Mouse (Mus musculus) CH12.LX (cell line): ENCODE results near the gene Pam.

Experiments
- CTCF ChIP-seq, 2 experiments: IDR thresholded peaks in 1 of 2; conservative IDR thresholded peaks in 1 of 2; 2 replicates each; pipeline ENCODE4 v1.5.1; 2011 to 2012; ENCODE audit warnings: low read depth in 2 of 2, low read length in 2 of 2, improper control_type of control experiment in 1 of 2, inconsistent platforms in 1 of 2, mild to moderate bottlenecking in 1 of 2, moderate library complexity in 1 of 2
- MAFK ChIP-seq: IDR thresholded peaks from 2 replicates; pipeline ENCODE4 v1.6.1; 2011; ENCODE audit warnings: low read length, improper control_type of control experiment; ENCODE audit not compliant: insufficient replicate concordance
- MXI1 ChIP-seq: IDR thresholded peaks from 2 replicates; pipeline ENCODE4 v1.6.1; 2011; ENCODE audit warnings: mild to moderate bottlenecking, low read depth, low read length, improper control_type of control experiment
- MYC ChIP-seq: IDR thresholded peaks from 2 replicates; pipeline ENCODE4 v1.6.1; 2011; ENCODE audit warnings: low read depth, mild to moderate bottlenecking, improper control_type of control experiment, low read length
- NRF1 ChIP-seq: IDR thresholded peaks from 2 replicates; pipeline ENCODE4 v1.6.1; 2014; ENCODE audit warnings: low read depth, mild to moderate bottlenecking, inconsistent platforms, low read length, improper control_type of control experiment, moderate library complexity
- POLR2A ChIP-seq: IDR thresholded peaks from 2 replicates; pipeline ENCODE4 v1.6.1; 2011; ENCODE audit warnings: low read depth, mild to moderate bottlenecking, improper control_type of control experiment, low read length
- SMC3 ChIP-seq: IDR thresholded peaks from 2 replicates; pipeline ENCODE4 v1.6.1; 2011; ENCODE audit warnings: low read depth, low read length, improper control_type of control experiment
- ZMIZ1 ChIP-seq: IDR thresholded peaks from 2 replicates; pipeline ENCODE4 v1.6.1; 2012; ENCODE audit warnings: low read depth, mild to moderate bottlenecking, inconsistent platforms, low read length, improper control_type of control experiment

DNA sequence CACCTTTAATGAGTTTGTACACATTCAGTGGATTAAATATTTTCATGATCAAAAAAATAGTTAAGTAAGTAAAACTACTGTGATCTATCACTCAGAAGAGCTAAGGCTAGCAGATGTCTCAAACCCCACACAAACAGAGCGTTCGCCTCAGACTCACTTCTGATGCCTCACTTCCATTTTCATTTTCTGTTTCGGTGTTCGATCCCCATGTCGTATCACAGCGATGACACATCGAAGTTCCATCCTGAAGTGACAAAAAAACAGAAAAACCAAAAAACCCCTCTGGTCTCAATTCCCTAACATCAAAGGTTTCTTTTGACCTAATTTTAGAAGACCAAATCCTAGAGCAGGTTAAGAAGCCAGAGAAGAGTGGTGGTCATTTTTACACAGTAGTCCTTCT lies 349.2 kb downstream of the Pam start:
- TF ChIP-seq CTCF (conservative IDR thresholded peaks at IDR 0.05 in 1 of 2, IDR thresholded peaks at IDR 0.05 in 1 of 2; ENCODE audit: low read depth in 2 of 2, low read length in 2 of 2): no peak
- TF ChIP-seq MYC: no peak
- TF ChIP-seq SMC3: no peak
- TF ChIP-seq POLR2A: no peak
- TF ChIP-seq NRF1: no peak
- no peak for TF ChIP-seq ZMIZ1
- TF ChIP-seq MXI1: no peak
- TF ChIP-seq MAFK: no peak; the same call in 1 of the 2 replicates
